Mouse (Mus musculus) Patski (cell line): ENCODE data around the gene Tex13c2. TPM values are rescaled to one million over a fixed set of nuclear protein-coding genes. Genes with fewer than 3 reads are reported as not detected.

Experiments
- ATAC-seq: fragments of 100-300 bp; one replicate; pipeline ENCODE4 v1.8.0; 2021
- CTCF ChIA-PET: fragments of 350-600 bp; sonication (Branson Sonifier 250); formaldehyde crosslinking; loops from one replicate; lab custom pipeline; 2022; ENCODE audit warnings: inconsistent platforms; lab: Charles Lee
- POLR2A ChIA-PET: fragments of 350-600 bp; sonication (Branson Sonifier 250); formaldehyde crosslinking; loops from one replicate; lab custom pipeline; 2022; ENCODE audit warnings: antibody characterized with exemption, inconsistent platforms; lab: Charles Lee
- DNase-seq: peaks from one replicate; pipeline ENCODE4 v3.0.0-alpha.2; 2011; ENCODE audit warnings: low read depth, low spot score
- H3K27me3 ChIP-seq: fragments of 371-371 bp; one replicate; pipeline ENCODE4 v1.5.1; 2021
- CTCF ChIP-seq: fragments of 100-300 bp; IDR thresholded peaks from one replicate; pipeline ENCODE4 v1.5.1; 2021
- in situ Hi-C: fragments of 300-500 bp; cut with MboI; formaldehyde crosslinking; loops from 3 replicates; pipeline ENCODE4 v1.11.1; 2018; ENCODE audit warnings: low pct_unique_long_range_greater_than_20kb, mixed read lengths
- polyA plus RNA-seq: library from polyadenylated mRNA; unstranded; gene quantifications from one replicate; pipeline ENCODE4 v1.2.3, GENCODE M21; 2021

Gene Tex13c2
- polyA plus RNA-seq = not detected

GRCm38 (mm10) chrX:42489446-42489845, at the start of gene Tex13c2:
Gene Tex13c2, plus strand, starts transcription at chrX:42489691.
- H3K27me3 ChIP-seq = peaks cover 25% of the 10 kb centered on the region
- ChIA-PET CTCF (interaction anchor here (1.7 kb wide), 1 partner anchor 9 kb away, joined by 3 read pairs; no protein-coding TSS in a partner anchor), POLR2A (no interaction called here)
- no peak for TF ChIP-seq CTCF
- in situ Hi-C loops = no loop called here
- ATAC-seq = no peak
- DNase-seq = no peak

- DNase-seq (no peak), ATAC-seq (no peak)
- POLR2A ChIA-PET = no interaction called here
- TF ChIP-seq CTCF = no peak
- CTCF ChIA-PET = no interaction called here
- in situ Hi-C loops = no loop called here
- peaks cover 28% of the 10 kb centered on the region for H3K27me3 ChIP-seq
These were observed 39.2 kb upstream of the Tex13c2 start for GRCm38 (mm10) chrX:42450305-42450704.

GRCm38 (mm10) chrX:42453001-42453400, 36.5 kb upstream of the Tex13c2 start:
- in situ Hi-C loops = no loop called here
- DNase-seq = no peak
- no peak for TF ChIP-seq CTCF
- no peak for ATAC-seq
- H3K27me3 ChIP-seq = peaks cover 48% of the 10 kb centered on the region
- POLR2A ChIA-PET = no interaction called here
- CTCF ChIA-PET = no interaction called here

- ChIA-PET POLR2A (no interaction called here), CTCF (no interaction called here)
- TF ChIP-seq CTCF = no peak
- ATAC-seq (no peak), DNase-seq (no peak)
- in situ Hi-C loops = no loop called here
- H3K27me3 ChIP-seq = peaks cover 53% of the 10 kb centered on the region
These were observed 35.0 kb upstream of the Tex13c2 start for GRCm38 (mm10) chrX:42454533-42454932.

GRCm38 (mm10) chrX:42490336-42490735, 845 bp downstream of the Tex13c2 start:
- TF ChIP-seq CTCF = no peak
- POLR2A ChIA-PET = no interaction called here

GRCm38 (mm10) chrX:42500538-42500937, 11.0 kb downstream of the Tex13c2 start:
- TF ChIP-seq CTCF = no peak
- ChIA-PET CTCF (interaction anchor here (0.9 kb wide), 1 partner anchor 11 kb away, joined by 3 read pairs; no protein-coding TSS in a partner anchor), POLR2A (no interaction called here)
- peaks cover 44% of the 10 kb centered on the region for H3K27me3 ChIP-seq
- in situ Hi-C loops = loop anchor here (25.0 kb wide), 1 partner anchor 488 kb away; no protein-coding TSS in a partner anchor
- DNase-seq (no peak), ATAC-seq (no peak)

More at GRCm38 (mm10) chrX:42490336-42490735, 845 bp downstream of the Tex13c2 start:
- CTCF ChIA-PET = interaction anchor here (1.7 kb wide), 1 partner anchor 8 kb away, joined by 3 read pairs; no protein-coding TSS in a partner anchor
- DNase-seq (no peak), ATAC-seq (no peak)
- peaks cover 23% of the 10 kb centered on the region for H3K27me3 ChIP-seq
- in situ Hi-C loops = no loop called here

GRCm38 (mm10) chrX:42502291-42503043, 13.0 kb downstream of the Tex13c2 start, which contains the start of gene Sh2d1a:
Gene Sh2d1a, plus strand, starts transcription at chrX:42502453.
- POLR2A ChIA-PET = no interaction called here

GRCm38 (mm10) chrX:42511105-42511504, 21.6 kb downstream of the Tex13c2 start:
- no peak for ATAC-seq
- no peak for TF ChIP-seq CTCF
- CTCF ChIA-PET = interaction anchor here (1.3 to 1.5 kb wide), 2 partner anchors 11 to 478 kb away, joined by 3 read pairs; no protein-coding TSS in a partner anchor
- in situ Hi-C loops = loop anchor here (10.0 to 25.0 kb wide), 2 partner anchors 246 to 499 kb away; no protein-coding TSS in a partner anchor
- POLR2A ChIA-PET = no interaction called here
- peaks cover 45% of the 10 kb centered on the region for H3K27me3 ChIP-seq
- no peak for DNase-seq

More at GRCm38 (mm10) chrX:42502291-42503043, 13.0 kb downstream of the Tex13c2 start, which contains the start of gene Sh2d1a:
- H3K27me3 ChIP-seq = peaks cover 53% of the 10 kb centered on the region
- TF ChIP-seq CTCF = no peak
- no peak for DNase-seq
- in situ Hi-C loops = loop anchor here (25.0 kb wide), 1 partner anchor 490 kb away; no protein-coding TSS in a partner anchor
- CTCF ChIA-PET = no interaction called here
- no peak for ATAC-seq

- no peak for ATAC-seq
- TF ChIP-seq CTCF = peak; percentile 67
- peaks cover 41% of the 10 kb centered on the region for H3K27me3 ChIP-seq
- POLR2A ChIA-PET = no interaction called here
- in situ Hi-C loops = loop anchor here (10.0 to 25.0 kb wide), 2 partner anchors 248 to 500 kb away; no protein-coding TSS in a partner anchor
- CTCF ChIA-PET = no interaction called here
- DNase-seq = no peak
These were observed 23.1 kb downstream of the Tex13c2 start for GRCm38 (mm10) chrX:42512567-42512966.

GRCm38 (mm10) chrX:42522868-42523267, 33.4 kb downstream of the Tex13c2 start:
- ATAC-seq = no peak
- in situ Hi-C loops = loop anchor here (25.0 kb wide), 1 partner anchor 511 kb away; no protein-coding TSS in a partner anchor
- CTCF ChIA-PET = no interaction called here

GRCm38 (mm10) chrX:42530703-42531102, 41.2 kb downstream of the Tex13c2 start:
- in situ Hi-C loops = no loop called here

More at GRCm38 (mm10) chrX:42522868-42523267, 33.4 kb downstream of the Tex13c2 start:
- POLR2A ChIA-PET = no interaction called here
- TF ChIP-seq CTCF = no peak
- DNase-seq = no peak
- H3K27me3 ChIP-seq = peaks cover 61% of the 10 kb centered on the region

More at GRCm38 (mm10) chrX:42530703-42531102, 41.2 kb downstream of the Tex13c2 start:
- ATAC-seq (no peak), DNase-seq (no peak)
- H3K27me3 ChIP-seq = peaks cover 79% of the 10 kb centered on the region
- ChIA-PET CTCF (no interaction called here), POLR2A (no interaction called here)
- TF ChIP-seq CTCF = no peak
